Mouse (Mus musculus): ENCODE measurements around the gene Diras2.

Diras2 gene

DNA sequence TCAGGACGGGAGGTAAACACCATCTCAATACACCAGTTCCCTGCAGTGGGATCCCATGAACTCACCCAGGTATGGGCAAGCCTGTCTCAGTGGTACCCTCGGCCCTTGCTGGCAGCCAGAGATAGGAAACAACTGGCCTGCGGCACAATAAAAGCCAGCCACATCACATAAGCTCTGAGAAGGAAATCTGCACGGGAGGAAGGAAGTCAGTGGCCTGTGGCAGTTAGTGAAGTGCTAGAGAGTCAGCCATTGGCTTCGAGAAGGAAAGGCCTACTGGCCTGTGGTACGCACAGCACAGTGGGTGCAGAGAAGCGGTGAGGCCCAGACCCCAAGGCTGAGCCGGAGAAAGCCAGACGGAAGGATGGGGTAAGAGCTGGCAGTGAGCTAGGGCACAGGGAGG lies 20.2 kb upstream of the Diras2 start:
- DNase-seq (ENCODE audit: low spot score): no peak

DNA sequence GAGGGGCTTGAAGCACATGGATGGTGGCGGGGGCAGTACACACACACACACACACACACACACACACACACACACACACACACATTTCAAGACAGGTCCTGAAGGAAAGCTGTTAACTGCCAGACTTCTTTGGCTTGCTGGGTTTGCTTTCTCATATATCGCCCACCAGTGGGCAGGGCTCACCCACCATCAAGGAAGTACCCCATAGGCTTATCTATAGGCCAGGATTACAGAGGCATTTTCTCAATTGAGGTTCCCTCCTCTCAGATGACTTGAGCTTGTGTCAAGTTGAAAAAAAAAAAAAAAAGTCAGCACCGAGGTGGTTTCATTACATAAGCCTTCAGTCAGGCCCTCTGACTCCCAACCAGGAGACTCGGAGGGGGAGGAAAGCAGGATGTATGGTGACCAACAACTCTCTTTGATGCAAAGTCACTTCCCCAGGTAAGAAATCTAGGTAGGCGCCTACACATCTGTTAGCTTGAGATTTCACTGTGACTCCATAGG lies 19.7 kb upstream of the Diras2 start:
- no peak for DNase-seq (ENCODE audit: low spot score)

DNA sequence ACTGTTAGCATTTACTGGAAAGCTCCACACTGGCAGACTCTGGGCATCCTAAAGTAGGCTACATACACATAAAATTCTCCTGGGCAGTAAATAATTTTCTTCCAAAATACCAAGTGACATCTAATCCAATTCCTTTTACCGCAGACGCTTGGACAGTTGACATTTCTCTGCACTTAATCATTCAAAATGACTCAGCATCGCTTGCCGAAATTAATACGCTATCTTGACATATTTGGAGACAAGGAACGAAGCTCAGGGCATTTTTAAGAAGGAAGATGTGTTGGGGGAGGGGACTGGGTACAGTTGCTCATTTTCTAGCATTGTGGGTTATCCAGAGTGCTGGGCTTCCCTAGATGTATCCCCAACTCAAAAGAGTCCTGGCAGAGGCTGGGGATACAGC lies 15.2 kb upstream of the Diras2 start:
- no peak for DNase-seq (ENCODE audit: low spot score)

DNA sequence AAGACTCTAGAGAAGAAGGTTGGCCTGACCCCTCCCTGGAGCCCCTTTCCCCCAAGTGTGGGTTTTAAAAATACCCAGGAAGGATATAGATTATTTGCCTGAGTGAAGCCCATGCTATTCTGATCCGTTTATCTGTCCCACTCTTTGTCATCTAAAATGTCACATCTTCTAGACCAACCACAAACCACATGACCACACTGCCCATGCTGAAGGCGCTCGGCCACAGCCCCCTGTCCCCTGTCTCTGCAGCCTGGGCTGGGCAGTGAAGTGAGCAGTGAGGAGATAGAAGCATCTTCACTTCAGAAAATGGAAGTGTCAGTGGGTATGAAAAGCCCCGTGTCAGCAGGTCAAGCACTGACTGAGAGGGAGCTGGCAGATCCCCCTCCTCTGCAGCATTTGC lies 11.6 kb upstream of the Diras2 start:
- no peak for DNase-seq (ENCODE audit: low spot score)

DNA sequence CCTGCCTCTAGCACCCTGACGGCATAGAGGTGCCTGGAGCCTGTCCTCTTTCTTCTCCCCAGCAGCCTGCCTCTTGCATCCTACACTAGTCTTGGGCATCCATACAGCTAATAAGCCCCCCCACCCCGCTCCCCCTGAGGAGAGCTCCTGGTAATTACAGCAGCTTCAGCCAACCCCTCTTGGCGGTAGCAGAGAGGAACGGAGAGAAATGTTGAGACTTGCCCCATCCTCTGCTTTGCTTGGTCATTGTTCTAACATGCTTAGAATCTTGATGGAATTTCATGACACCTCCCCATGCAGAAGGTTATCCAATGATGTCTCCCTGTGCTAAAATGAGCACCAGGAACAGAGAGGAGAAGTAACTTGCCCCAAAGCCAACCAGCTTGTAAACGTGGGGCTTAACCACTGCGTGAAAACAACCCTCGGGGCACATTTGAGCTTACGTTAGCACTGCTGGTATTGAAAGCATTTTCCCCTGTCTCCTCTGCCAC lies 11.0 kb upstream of the Diras2 start:
- no peak for DNase-seq (ENCODE audit: low spot score)

DNA sequence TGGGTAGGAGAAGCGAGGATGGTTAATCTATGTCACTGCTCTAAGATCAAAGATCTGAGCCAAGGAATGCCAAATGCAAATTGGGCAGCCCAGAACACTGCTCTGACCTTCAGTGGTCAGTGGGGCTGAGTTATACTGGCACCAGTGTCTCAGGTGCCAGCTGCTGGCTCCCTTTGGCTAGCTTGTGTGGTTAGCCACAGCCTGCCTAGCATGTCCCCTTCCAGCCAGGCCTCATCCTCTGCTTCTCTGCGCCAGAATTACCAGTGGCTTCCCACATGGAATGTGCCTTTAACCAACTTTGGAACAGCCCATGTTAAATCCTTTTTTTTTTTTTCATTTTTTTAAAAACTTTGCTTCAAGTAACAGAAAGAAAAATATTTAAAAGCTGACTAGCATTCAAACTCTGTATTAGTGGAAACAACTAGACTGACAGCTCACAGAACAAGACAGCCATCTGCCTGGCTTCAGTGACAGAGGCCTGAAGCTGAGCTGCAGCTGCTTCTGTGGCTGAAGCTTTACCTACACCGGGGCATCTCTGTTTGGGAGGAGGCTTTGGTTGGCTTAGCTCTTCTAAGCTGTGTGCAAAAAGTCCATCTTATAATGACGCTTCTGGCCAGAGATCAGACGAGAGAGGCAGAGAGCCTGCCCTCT lies 10.4 kb upstream of the Diras2 start:
- DNase-seq (ENCODE audit: low spot score): no peak

DNA sequence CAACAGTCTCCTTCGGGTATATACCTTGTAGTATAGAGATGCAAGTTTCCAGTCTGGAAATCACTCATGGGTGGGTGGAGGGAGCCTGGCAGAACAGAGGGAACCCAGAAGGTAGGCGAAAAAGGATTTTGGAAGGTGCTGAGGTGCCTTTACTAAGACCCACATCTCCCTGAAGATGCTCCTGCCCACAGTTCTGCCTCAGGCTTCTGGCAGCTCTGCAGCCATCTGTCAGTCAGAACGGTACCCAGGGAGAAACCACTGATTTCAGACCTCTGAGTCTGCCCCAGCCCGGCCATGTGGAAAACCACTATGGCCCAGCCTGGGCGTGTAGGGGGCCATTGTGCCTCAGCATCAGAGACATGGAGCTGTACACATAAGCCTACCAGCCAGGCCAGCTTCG lies 8.4 kb upstream of the Diras2 start:
- DNase-seq (ENCODE audit: low spot score): no peak

DNA sequence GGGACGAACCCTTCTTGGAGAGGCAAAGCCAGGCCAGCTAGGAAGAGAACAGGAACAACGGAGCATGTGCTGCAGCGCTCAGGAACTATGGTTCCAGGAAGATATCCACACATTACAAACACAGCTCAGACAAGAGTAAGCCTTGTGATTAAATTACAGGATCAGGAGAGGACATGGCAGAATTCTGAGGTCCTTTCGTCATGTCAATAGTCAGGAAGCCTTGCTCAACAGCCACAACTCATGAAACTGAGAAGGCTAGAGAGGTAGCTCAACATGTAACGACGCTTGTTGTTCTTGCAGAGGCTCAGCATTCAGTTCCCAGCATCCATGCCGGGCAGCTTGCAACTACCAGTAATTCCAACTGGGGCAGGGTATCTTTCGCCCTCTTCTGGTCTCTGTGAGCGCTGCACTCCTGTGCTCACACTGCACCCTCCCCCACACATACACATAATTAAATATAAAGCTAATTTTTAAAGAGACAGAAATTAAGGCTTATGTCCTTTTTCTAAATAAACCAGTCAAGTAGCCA lies 7.6 kb upstream of the Diras2 start:
- DNase-seq (ENCODE audit: low spot score): no peak

DNA sequence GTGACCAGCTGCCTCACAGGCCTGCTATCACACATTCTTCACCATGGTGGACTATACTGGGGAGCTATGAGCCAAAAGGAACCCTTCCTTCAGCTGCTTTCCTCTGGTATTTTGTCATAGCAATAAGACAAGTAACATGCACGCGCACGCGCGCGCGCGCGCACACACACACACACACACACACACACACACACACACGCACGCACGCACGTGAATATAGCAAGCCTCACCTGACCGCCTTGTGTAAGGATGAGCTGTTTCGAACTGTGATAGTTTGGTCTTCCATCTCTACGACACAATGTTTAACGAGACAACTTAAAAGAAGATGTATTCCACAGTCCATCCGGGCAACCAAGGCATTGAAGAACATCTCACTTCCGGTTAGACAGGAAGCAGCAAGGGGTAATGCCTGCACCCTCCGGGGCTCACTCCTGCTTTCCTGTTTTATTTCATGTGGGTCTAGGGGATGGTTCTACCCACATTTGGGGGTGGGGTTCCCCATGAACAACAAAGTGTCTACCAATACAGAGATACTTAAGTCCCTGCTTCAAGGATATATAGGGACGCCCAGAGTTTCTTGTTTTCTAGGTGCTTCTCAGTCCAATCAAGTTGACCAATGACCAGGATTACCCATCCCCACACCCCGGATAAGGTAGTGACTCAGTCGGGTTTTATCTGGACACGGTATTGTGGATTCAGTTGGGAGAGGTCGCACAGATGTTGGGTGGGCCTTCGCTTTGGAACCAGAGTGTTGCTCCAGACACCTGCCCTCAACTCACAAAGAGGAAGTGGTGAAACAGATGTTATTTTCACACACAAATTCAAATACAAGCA lies 6.9 kb upstream of the Diras2 start:
- no peak for DNase-seq (ENCODE audit: low spot score)

DNA sequence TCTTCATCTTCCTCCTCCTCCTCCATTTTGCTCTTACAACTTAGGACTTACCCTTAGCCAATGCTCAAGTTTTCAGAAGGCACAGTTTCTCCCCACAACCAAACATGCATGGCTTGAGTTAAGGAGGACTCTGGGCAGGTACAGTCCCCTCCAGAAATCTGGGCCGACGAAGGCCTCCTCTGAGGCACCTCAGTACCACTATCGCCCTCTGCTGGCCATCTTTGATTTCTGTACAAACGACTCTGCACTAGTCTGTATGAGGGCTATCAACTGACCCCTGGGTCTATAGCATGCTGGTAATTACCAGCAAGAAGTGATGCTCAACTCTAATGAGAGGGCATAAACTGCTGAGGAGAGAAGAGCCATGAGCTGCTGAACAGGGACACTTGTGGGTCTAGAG lies 4.5 kb upstream of the Diras2 start:
- DNase-seq (ENCODE audit: low spot score): no peak

DNA sequence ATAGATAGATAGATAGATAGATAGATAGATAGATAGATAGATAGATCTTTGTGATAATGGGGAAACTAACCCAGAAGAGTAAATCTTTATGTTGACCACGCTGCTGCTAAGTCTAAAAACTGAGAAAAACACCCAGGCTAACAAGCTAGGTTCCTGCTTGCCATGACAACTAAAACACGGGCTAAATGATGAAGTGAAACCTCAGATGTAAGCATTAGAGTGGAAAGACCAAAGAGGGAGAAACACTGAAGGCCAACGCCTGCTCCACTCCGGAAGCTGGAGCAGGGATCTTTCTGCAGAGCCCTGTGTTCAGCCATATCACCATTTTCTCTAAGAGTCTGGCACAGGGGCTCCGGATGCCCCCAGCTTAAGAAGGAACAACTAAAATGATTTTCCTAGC lies 2.6 kb upstream of the Diras2 start:
- no peak for DNase-seq (ENCODE audit: low spot score)

DNA sequence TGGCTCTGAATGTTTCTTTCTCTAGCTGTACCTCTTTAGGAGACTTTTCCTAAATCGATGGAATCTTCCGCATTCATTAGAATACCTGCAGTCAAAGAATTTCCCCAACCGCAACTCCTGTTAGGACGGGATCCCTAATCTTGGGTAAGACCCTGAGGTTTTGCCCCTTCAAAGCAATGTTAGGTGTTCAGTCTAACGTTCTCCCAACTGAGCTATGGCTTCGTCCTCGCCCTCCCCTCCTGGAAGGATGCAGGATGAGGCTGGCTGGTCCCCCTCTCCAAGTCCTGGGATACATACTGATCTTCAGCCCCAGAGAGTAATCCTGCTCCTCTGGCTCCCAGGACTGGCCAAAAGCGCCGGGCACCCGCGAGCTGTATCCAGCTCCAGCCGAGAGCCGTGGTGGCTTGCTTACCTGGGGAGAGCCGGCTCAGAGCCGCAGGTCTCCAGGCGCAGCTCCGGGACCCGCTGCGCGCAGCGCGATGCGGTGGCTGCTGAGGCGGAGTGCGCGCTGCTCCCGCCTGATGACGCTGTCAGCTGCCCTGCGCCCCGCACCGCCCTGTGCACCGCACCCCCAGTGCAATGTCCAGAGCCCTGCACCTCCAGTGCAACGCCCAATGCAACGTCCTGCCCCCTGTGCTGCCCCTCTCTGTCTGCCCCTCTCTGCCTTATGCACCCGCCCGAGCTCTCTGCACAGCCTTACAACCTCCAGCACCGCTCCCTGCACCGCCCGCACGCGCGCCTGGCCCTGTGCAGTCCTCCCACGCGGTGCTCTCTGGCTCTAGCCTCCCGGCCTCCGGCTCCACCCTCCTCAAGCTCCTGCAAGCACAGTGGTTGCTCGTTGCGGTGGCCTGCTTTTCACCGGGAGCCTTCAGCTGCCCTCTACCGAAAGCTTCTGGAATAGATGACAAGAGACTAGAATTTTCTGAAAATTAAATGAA lies 802 bp downstream of the Diras2 start:
- peak; percentile 85 for DNase-seq (ENCODE audit: low spot score)

DNA sequence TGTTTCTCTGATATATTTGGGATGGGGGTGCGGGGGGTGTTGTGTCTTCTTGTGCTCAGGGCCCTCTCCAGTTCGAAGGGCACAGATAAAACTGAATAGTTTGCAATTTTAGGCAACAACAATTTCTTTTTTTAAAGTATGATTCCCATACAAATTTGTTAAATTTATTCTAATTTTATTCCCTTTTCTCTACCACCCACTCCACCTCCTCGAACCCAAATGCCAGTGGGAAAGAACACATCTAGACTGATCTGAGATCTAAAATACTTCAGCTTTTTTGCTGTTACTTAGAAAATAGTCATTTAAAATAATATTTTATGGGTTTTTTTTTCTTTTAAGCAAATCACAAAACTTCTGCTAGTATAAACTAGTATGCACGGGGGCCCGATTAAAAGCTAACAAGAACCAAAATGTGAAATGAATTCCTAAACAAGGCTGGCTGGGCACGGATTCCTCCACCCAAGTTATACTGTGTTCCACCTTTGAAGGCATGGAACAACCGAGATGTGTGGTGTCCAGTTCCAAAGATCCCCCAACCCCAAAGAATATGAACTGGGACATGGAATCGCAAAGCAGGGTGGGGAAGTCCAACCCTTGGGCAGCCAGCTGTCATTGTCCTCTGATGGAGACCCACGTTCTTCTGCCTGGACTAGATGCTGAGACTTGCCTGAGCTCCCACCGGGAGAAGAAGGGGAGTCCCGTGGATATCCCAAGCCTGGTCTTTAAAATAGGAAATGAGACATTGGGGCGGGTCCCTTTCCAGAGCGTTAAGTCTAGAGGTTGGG lies 1.7 kb downstream of the Diras2 start:
- no peak for DNase-seq (ENCODE audit: low spot score)

DNA sequence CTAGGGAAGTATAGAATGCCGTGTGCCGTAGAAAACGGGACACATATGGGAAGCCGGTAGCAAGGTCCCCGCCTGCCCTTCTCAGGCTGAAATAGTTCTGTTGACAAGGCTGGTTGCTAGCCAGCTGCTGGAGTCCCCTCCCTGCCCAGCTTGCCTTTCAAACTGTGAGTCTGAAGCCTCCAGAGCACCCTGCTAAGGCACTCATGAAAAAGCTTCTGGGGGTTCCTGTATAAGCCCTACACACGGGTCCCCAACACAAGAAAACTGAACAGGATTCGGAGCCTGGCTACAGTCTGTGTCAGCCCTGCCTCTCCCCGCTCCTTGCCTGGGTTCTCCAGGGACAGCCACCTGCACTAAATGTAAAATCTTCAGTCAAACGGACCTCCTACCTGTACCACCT lies 2.3 kb downstream of the Diras2 start:
- no peak for DNase-seq (ENCODE audit: low spot score)

DNA sequence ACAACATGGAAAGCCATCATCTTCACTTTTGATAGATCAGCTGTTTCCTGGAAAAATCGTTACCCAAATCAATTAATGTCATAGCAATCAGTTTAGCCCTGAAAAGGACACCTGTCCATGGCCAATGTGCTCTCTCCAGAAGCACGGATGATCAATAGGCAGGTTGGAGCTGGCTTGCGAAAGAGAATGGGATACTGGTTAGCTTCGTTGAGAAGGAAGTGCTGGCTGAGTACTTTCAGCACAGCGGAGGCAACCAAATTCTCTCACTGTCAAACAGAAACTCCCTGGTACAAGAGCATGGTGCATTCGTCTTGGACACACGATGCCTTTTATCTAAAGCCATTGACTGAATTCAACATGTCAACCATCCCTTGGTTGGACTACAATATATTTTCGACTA lies 2.8 kb downstream of the Diras2 start:
- DNase-seq (ENCODE audit: low spot score): no peak

DNA sequence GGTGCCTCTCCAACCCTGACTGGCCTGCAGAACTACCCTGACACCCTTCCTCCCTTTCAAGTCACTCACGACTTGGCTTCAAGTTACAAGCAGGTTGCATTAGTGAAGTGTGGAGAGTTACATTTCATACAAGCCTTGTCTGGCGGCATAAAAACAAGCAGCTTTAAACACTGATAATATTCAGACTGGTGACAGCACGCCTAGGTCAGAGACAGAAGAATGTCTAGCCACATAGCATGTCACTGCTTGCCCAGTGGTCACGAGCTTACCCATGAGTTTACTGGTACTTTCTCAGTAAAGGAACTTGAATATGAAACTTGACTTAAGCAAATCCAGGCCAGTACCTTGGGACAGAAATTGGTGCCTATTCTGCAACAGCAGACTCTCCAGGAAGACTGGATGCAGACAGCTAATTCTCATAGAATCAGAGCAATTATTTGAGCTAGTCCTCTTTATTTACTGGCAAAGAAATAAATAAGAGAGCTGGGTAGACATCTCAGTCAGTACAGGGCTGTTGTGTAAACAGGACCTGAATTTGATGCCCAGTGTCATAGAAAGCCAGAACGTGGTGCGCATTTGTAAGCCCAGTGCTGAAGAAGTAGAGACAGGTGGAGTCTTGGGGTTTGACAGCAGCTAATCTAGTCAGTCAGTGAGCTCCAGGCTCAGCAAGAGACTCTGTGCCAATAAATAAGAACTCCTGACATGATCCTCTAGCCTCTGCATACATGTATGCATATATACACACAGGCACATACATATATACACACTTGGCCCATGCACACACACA lies 4.6 kb downstream of the Diras2 start:
- no peak for DNase-seq (ENCODE audit: low spot score)

DNA sequence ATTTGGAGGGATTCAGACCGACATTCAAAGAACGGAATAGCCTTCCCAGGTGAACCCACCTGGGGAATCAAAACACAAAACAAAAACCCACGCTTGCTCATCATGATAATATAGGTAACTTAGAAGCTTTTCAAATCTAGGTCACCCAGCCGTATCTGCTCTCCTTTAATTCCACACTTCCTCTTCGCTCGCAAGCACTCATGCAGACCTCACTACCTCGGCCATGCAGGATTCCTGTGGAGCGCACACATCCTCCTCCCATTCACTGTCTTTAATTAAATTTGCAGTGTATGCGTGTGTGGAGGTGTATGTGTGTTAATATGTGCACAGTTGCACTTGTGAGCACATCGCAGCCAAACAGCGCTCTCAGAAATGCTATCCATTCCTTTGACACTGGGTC lies 6.8 kb downstream of the Diras2 start:
- no peak for DNase-seq (ENCODE audit: low spot score)

DNA sequence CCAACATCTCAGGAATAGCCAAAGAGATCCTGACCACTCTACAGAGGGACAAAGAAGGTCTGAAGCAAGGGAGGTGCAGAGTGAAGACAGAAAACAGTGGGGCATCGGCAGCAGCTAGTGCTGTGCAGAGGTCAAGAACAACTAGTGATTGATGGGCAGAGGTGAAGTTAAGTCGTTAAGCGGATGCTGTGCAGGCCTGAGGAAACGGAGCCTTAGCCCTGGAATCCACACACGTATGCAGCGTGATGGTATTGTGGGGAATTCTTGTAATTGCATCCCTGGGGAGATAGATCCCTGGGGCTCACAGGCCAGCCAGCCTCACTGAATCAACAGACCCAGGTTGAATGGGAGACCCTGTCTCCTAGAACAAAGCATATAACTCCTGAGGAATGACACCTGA lies 9.9 kb downstream of the Diras2 start:
- no peak for DNase-seq (ENCODE audit: low spot score)

DNA sequence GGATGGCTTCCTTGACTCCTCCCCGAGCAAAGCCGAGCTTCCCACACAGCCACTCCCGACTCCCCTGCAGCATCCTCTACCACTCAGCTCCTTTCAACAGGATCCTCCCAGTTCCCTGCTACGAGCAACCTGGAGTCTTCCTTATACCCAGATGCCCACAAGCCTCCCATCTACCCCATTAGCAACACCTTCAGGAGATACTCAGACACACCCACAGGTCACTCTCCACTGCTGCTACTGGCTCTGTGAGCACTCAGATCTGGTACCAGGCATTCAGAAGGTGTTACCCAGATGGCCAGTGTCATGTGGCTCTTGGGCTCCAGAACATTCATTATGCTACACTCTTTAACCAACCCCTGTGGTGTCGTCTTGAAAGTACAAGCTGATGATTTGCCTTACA lies 11.7 kb downstream of the Diras2 start:
- no peak for DNase-seq (ENCODE audit: low spot score)

DNA sequence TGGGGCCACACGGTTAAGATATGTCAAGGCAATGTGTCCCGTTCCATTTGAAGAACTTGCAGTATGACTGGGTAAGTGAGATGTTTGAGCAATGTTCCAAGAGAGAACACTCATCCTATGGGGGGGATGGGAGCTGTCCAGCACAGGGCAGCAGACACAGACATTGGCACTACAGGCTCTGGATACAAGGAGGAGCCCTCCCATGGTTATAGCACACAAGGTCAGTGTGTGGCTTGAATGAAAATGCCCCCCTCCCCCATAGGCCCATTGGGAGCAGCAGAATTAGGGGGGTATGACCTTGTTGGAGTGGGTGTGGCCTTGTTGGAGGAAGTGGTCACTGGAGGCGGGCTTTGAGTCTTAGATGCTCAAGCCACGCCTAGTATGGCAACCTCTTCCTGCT lies 12.7 kb downstream of the Diras2 start:
- no peak for DNase-seq (ENCODE audit: low spot score)

DNA sequence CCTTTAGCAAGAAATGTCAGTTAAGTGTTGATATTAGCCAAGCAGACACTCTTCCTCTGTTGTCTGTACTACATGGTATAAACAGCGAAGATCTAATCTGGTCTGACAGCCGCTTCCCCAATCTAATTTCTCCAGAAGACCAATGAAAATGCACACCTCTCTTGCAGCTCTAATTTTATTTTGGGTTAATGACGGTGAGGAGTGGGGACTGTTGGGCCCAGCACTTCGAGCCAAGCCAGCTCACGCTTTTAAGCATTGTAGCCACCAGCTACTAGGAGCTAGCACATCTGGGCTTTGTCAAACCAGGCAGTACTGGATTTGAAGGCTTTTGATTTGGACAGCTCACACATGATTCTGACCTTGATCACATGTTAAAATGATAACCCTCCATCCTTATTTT lies 14.1 kb downstream of the Diras2 start:
- no peak for DNase-seq (ENCODE audit: low spot score)
